Mouse (Mus musculus): ENCODE data around the gene 1700029I15Rik.

DNA sequence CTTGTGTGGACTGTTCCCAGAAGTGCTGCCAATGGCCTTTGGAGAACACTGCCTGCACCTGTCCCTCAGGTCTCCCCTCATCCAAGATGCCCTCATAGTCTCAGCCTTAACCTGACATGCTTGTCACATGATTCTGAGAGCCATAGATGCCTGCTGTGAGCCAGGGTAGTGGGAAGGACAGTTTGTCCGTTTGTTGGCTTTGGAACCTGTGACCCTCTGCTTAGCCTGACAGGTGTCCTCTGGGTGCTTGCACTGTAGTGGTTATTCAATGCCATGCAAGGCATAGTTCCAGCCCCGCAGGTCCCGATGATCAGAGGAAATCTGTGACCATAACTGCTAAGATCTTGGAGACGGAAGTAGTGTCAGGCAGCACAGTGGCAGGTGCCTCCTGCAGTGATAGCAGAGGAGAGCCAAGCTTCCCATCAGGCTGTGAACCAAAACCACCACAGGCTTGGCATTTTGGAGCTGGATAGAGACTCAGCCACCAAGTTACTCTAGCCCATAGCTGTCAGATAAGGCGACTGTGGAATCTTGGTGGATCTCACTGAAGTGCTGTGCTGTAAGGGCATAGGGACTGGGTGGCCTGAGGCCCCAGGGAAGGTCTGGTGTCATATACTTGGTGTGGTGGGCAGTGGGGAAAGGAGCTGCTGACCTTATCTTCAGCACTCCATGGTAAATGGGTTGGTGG lies at the start of gene 1700029I15Rik:
- TF ChIP-seq CTCF (IDR thresholded peaks at IDR 0.05; ENCODE audit: extremely low read depth, insufficient read depth, insufficient read length, insufficient replicate concordance) (no peak), POLR2A (IDR thresholded peaks at IDR 0.05; ENCODE audit: low read depth, low read length) (no peak)
